Mouse (Mus musculus): Measurements from ENCODE around the gene Zfp780b. TPM values are rescaled to one million over a fixed set of nuclear protein-coding genes. Genes with fewer than 3 reads are reported as not detected.
"Not testable (repeated sequence)": the region's sequence is repeated elsewhere in the genome, so short reads cannot be mapped to it uniquely, and the experiment has no call there.

Zfp780b gene
- total and polyA plus RNA-seq, 3 experiments, result 4.5 to 10.6 TPM; not detected in 1

GRCm38 (mm10) chr7:27941869-27942268 lies 37.1 kb downstream of the Zfp780b start:
- DNase-seq (ENCODE audit: low read depth, low spot score), result peak; percentile 38
- H3K27ac ChIP-seq (ENCODE audit: control insufficient read depth, low read depth, low read length); H3K4me3 ChIP-seq (ENCODE audit: control insufficient read depth in 1 of 2, insufficient read depth in 1 of 2, low read depth in 2 of 2, low read length in 2 of 2); H3K4me1 ChIP-seq (ENCODE audit: control insufficient read depth in 1 of 2, insufficient read depth in 2 of 2, low read length in 2 of 2); H3K79me2 ChIP-seq (ENCODE audit: control insufficient read depth, insufficient read depth, low read length, poor library complexity); H3K9ac ChIP-seq (ENCODE audit: control insufficient read depth, low read depth, low read length, poor library complexity, severe bottlenecking); H3K27me3 ChIP-seq (ENCODE audit: control insufficient read depth in 1 of 2, insufficient read depth in 2 of 2, low read length in 2 of 2); H3K36me3 ChIP-seq (ENCODE audit: control insufficient read depth in 1 of 2, insufficient read depth in 2 of 2, low read length in 2 of 2); H3K9me3 ChIP-seq (replicated peaks; ENCODE audit: insufficient read depth, low read length): not testable (repeated sequence)
- peak in 2 of 3 experiments; percentile 21 to 45; a peak in 2 of 6 replicates for TF ChIP-seq CTCF (IDR thresholded peaks at IDR 0.05 in 2 of 3, conservative IDR thresholded peaks at IDR 0.05 in 1 of 3; ENCODE audit: control insufficient read depth in 1 of 3, insufficient read depth in 1 of 3, low read depth in 2 of 3, low read length in 3 of 3, poor library complexity in 1 of 3, severe bottlenecking in 1 of 3)

GRCm38 (mm10) chr7:27933800-27934158 lies 45.2 kb downstream of the Zfp780b start:
- not testable (repeated sequence) for H3K4me1 ChIP-seq (ENCODE audit: control insufficient read depth in 1 of 2, insufficient read depth in 2 of 2, low read length in 2 of 2); DNase-seq (ENCODE audit: low read depth, low spot score); H3K27me3 ChIP-seq (ENCODE audit: control insufficient read depth in 1 of 2, insufficient read depth in 2 of 2, low read length in 2 of 2); H3K9me3 ChIP-seq (replicated peaks; ENCODE audit: insufficient read depth, low read length); H3K27ac ChIP-seq (ENCODE audit: control insufficient read depth, low read depth, low read length); H3K79me2 ChIP-seq (ENCODE audit: control insufficient read depth, insufficient read depth, low read length, poor library complexity)
- peaks cover 0 to 12% of the 10 kb centered on the region in 2 experiments; a peak in 2 of 4 replicates for H3K36me3 ChIP-seq (ENCODE audit: control insufficient read depth in 1 of 2, insufficient read depth in 2 of 2, low read length in 2 of 2)
- peak overlapping the region; percentile 1 to 16; a peak in 2 of 4 replicates for H3K4me3 ChIP-seq (ENCODE audit: control insufficient read depth in 1 of 2, insufficient read depth in 1 of 2, low read depth in 2 of 2, low read length in 2 of 2)
- 0 out of 2 replicates have a peak overlapping the region, but pooled peaks have one; percentile 16 for H3K9ac ChIP-seq (ENCODE audit: control insufficient read depth, low read depth, low read length, poor library complexity, severe bottlenecking)

GRCm38 (mm10) chr7:27933050-27933799 lies 45.7 kb downstream of the Zfp780b start:
- no peaks in the 10 kb centered on the region for H3K27me3 ChIP-seq (ENCODE audit: control insufficient read depth in 1 of 2, insufficient read depth in 2 of 2, low read length in 2 of 2)
- peaks cover 0 to 14% of the 10 kb centered on the region in 2 experiments; a peak in 2 of 4 replicates for H3K36me3 ChIP-seq (ENCODE audit: control insufficient read depth in 1 of 2, insufficient read depth in 2 of 2, low read length in 2 of 2)
- peak; percentile 74 for DNase-seq (ENCODE audit: low read depth, low spot score)
- H3K4me1 ChIP-seq (ENCODE audit: control insufficient read depth in 1 of 2, insufficient read depth in 2 of 2, low read length in 2 of 2), result peaks cover 0 to 7% of the 10 kb centered on the region in 2 experiments; a peak in 2 of 4 replicates
- no peaks in the 10 kb centered on the region for H3K9me3 ChIP-seq (replicated peaks; ENCODE audit: insufficient read depth, low read length)
- H3K9ac ChIP-seq (ENCODE audit: control insufficient read depth, low read depth, low read length, poor library complexity, severe bottlenecking), result 0 out of 2 replicates have a peak overlapping the region, but pooled peaks have one; percentile 16
- no peak overlapping the region for H3K27ac ChIP-seq (ENCODE audit: control insufficient read depth, low read depth, low read length)
- H3K4me3 ChIP-seq (ENCODE audit: control insufficient read depth in 1 of 2, insufficient read depth in 1 of 2, low read depth in 2 of 2, low read length in 2 of 2), result peak overlapping the region; percentile 1 to 16; a peak in 2 of 4 replicates
- H3K79me2 ChIP-seq (ENCODE audit: control insufficient read depth, insufficient read depth, low read length, poor library complexity), result no peaks in the 10 kb centered on the region
- peak; percentile 36; the same call in 1 of the 2 replicates for TF ChIP-seq TAL1 (IDR thresholded peaks at IDR 0.05; ENCODE audit: low read length)
- no peak for TF ChIP-seq POLR2AphosphoS2 (IDR thresholded peaks at IDR 0.05; ENCODE audit: low read length)
- TF ChIP-seq GABPA (IDR thresholded peaks at IDR 0.05; ENCODE audit: low read depth, low read length), result no peak
- TF ChIP-seq UBTF (IDR thresholded peaks at IDR 0.05; ENCODE audit: borderline replicate concordance, insufficient read depth, low read depth, low read length), result no peak
- TF ChIP-seq ELF1 (IDR thresholded peaks at IDR 0.05; ENCODE audit: low read depth, low read length), result no peak
- TF ChIP-seq GATA1 (IDR thresholded peaks at IDR 0.05; ENCODE audit: low read depth, low read length), result peak; percentile 75
- TF ChIP-seq TCF12 (IDR thresholded peaks at IDR 0.05; ENCODE audit: low read depth, low read length), result 0 out of 2 replicates have a peak, but pooled peaks have one; percentile 8
- peak; percentile 48; the same call in 1 of the 2 replicates for TF ChIP-seq ETS1 (IDR thresholded peaks at IDR 0.05; ENCODE audit: low read depth, low read length)
- TF ChIP-seq SIN3A (IDR thresholded peaks at IDR 0.05; ENCODE audit: low read length), result peak; percentile 33; the same call in 1 of the 2 replicates
- TF ChIP-seq EP300 (IDR thresholded peaks at IDR 0.05; ENCODE audit: low read depth in 1 of 2, low read length in 2 of 2), result peak in 1 of 2 experiments; percentile 31; a peak in 1 of 4 replicates
